Mouse (Mus musculus) T-helper 2 cell (primary cell): Measurements from ENCODE around the gene Uqcrh.

ENCODE experiments used
- in situ Hi-C: fragments of 300-600 bp; cut with MboI, MseI; formaldehyde crosslinking; loops from one replicate; pipeline ENCODE4 v1.15.1; 2025; ENCODE audit warnings: high pct_unique_total_duplicates

The Uqcrh gene

DNA sequence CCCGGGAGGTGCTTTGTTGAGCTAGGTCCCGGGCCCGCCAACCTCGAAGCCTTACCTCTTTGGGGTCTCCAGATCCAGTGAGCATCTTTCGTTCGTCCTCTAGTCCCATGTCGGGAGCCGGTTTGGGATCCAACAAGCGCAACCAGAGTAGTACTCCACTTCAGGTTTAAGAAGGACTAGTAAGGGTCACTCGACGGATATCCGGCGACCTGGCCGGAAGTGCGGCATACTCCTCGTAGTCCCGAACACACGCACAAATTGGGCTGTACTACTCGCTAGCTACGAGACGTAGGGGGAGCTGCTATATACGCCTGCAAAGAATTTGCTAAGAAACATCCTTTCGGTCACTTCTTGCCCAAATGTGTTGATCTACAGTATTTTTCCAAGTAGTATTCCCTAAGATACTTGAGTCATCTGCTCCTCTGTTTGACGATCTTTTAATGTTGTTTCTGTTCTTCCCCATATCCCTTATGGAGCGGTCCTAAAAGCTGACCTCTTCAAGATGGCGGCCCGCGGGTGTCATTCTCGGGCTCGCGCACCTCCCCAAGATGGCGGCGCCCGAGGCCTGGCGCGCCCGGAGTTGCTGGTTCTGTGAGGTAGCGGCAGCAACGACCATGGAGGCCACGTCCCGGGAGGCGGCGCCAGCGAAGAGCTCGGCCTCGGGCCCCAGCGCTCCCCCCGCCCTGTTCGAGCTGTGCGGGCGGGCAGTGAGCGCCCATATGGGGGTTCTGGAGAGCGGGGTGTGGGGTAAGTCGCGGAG lies at the start of gene Uqcrh, which contains the start of gene Lrrc41:
TSS of gene Uqcrh (minus strand) at position 211 of the 760 bp plus-strand sequence.
TSS of gene Lrrc41 (plus strand) at position 409 of the 760 bp plus-strand sequence.
- in situ Hi-C loops = no loop called here

GRCm38 (mm10) chr4:116123602-116124519 lies 49.0 kb upstream of the Uqcrh start, which contains the start of the genes Rad54l and Pomgnt1:
TSS of gene Rad54l (minus strand) at chr4:116123690.
TSS of gene Pomgnt1 (plus strand) at chr4:116123840.
- in situ Hi-C loops = no loop called here

DNA sequence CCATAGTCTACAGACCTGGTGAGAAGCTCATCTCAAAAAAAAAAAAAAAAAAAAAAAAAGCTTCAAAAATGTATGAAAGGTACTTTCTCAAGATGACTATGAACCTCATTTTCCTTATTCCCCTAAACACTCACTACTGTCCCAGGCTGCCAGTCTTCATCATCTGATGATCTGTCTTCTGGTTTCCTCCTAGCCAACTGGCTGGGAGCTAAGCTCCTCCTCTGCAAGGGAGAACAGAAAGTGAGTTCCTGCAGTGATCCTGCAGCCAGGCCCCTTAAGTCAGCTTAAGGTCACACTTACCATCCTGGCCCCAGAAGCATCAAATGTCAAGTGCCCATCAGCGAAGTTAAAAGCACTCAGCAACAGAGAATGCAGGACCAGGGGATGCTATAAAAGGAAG lies 47.9 kb upstream of the Uqcrh start:
- in situ Hi-C loops = no loop called here

GRCm38 (mm10) chr4:116111486-116111885 lies 36.6 kb upstream of the Uqcrh start:
- in situ Hi-C loops = no loop called here

DNA sequence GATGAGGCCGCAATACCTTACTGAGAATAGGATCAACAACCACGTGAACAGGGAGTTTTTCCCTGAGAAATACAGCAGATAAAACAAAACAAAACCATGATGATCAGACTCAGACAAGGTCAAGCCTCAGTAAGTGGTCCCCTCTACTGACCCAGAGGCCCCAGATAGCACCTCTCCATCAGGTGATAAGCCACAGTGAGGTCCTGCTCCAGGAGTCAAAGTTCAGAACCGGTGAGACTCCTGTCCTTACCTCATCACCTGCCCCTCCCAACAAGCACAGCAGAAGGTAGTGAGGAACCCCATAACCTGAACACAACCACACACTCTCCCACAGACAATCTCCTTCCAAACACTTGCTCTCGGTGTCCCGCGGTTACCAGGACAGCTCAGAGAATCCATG lies 35.8 kb upstream of the Uqcrh start:
- in situ Hi-C loops = no loop called here

DNA sequence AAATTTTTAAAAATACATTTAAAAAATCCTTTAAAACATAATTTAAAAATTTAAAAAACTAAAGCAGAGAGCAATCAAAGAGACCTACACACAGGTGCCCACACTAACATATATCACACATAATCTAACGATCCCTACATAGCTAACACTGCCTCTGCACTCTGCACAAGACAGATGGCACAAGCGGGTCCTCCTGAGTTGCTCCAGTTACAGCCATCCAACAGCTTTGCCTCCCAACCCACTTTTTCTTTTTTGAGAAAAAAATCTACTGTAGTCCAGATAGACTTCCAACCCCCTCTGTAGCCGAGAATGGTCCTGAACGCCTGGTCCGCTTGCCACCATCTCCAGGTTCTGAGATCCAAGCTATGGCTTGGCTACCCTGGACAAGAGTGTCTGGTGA lies 30.4 kb upstream of the Uqcrh start:
- in situ Hi-C loops = no loop called here

GRCm38 (mm10) chr4:116100959-116101358 lies 26.1 kb upstream of the Uqcrh start:
- in situ Hi-C loops = no loop called here

DNA sequence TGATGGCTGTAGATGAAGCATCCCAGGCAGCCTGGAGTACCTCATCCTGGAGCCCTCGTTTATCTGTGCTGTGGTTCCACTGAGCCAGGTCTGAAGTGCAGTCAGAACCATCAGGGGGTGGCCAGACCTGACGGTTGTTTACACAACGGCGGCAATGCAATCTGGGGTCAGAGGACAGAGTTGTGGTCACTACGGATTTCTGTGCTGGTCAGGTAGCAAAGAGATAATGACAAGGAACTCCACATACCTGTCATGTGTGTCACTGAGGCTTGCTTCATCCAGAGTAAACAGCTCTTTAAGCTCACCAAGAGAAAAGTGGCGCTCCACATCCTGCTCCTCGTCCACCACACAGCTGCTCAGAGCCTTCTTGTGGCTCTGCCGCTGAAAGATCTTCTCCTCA lies 22.3 kb upstream of the Uqcrh start:
- in situ Hi-C loops = no loop called here

DNA sequence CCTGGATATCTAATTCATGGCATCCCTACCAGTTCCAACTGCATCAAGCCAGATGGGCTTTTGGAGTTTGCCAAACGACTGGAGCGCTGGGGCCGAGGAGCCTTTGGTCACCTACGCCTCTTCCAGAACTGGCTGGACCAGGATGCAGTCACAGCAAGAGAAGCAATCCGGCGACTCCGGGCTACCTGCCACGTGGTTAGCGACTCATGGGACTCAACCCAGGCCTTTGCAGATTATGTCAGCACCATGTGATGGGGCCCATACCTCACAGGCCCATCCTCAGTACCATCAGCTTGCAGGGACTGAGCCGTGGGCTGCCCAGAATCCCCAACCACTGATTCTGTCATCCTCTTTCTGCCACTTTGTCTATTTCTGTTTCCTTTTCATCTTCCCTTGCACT lies 21.4 kb upstream of the Uqcrh start:
- in situ Hi-C loops = no loop called here

GRCm38 (mm10) chr4:116088510-116089249 lies 13.8 kb upstream of the Uqcrh start:
- in situ Hi-C loops = no loop called here

GRCm38 (mm10) chr4:116077240-116078095 lies 2.6 kb upstream of the Uqcrh start:
- in situ Hi-C loops = no loop called here

- in situ Hi-C loops = no loop called here
These were observed 1.7 kb upstream of the Uqcrh start for GRCm38 (mm10) chr4:116076369-116077231.

- in situ Hi-C loops = no loop called here
These were observed 929 bp upstream of the Uqcrh start for GRCm38 (mm10) chr4:116075631-116076368.

DNA sequence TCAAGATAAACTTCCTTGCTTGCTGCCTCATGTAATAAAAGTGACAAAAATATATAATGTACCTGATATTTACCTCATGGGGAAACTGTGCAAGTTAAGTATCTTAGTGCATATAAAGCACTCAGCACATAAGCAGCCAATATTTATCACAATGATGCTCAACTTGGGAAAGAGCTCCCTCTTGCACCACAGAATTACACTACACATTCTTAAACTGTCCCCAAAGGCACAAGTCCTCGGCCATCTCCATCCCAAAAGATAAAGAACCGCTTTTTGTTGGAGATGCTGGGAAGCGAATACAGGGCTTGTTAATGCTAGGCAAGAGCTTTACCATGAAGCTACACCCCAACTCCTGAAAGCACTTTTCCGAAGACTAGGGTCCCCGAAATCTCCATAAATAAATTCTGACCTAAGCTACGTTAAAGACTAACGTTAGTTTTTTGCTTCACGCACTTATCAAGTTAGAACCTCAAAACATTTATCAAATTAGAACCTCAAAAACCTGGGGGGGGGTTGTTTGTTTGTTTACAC lies 661 bp downstream of the Uqcrh start:
- in situ Hi-C loops = no loop called here

- in situ Hi-C loops = no loop called here
These were observed 1.7 kb downstream of the Uqcrh start for GRCm38 (mm10) chr4:116073146-116073545.

GRCm38 (mm10) chr4:116070116-116070515 lies 4.8 kb downstream of the Uqcrh start:
- in situ Hi-C loops = no loop called here

GRCm38 (mm10) chr4:116063855-116064254 lies 11.0 kb downstream of the Uqcrh start:
- in situ Hi-C loops = no loop called here

- in situ Hi-C loops = no loop called here
These were observed 15.7 kb downstream of the Uqcrh start for GRCm38 (mm10) chr4:116059012-116059726.
